Mouse (Mus musculus) limb, embryonic 14.5 days (tissue): ENCODE results near the gene Srsf10. TPM values are rescaled to one million over a fixed set of nuclear protein-coding genes. Genes with fewer than 3 reads are reported as not detected.

Experiments used
- ATAC-seq: fragments of 200-750 bp; cut with Nextera tagmentation; 2 replicates; pipeline ENCODE4 v1.8.0; 2017; ENCODE audit warnings: low read depth, moderate number of reproducible peaks, moderate TSS enrichment; ENCODE audit not compliant: low FRiP score
- DNase-seq: peaks from one replicate; pipeline ENCODE4 v3.0.0-alpha.2; 2015; ENCODE audit warnings: low spot score
- H3K27ac ChIP-seq: fragments of 300-500 bp; sonication (generic); replicated peaks from 2 replicates; pipeline ENCODE4 v1.5.1; 2014; ENCODE audit warnings: low read depth, mild to moderate bottlenecking, low read length, moderate library complexity, mixed read lengths
- H3K27me3 ChIP-seq: fragments of 300-500 bp; sonication (generic); 2 replicates; pipeline ENCODE4 v1.6.1; 2014; ENCODE audit warnings: low read length, mixed read lengths; ENCODE audit not compliant: control insufficient read depth, insufficient read depth
- H3K36me3 ChIP-seq: fragments of 300-500 bp; sonication (generic); 2 replicates; pipeline ENCODE4 v1.6.1; 2014; ENCODE audit warnings: mild to moderate bottlenecking, low read length, moderate library complexity, mixed read lengths; ENCODE audit not compliant: control insufficient read depth, insufficient read depth
- H3K4me1 ChIP-seq: fragments of 300-500 bp; sonication (generic); 2 replicates; pipeline ENCODE4 v1.6.1; 2014; ENCODE audit warnings: antibody characterized with exemption, low read length, mixed read lengths; ENCODE audit not compliant: control insufficient read depth, insufficient read depth
- H3K4me2 ChIP-seq: fragments of 300-500 bp; sonication (generic); replicated peaks from 2 replicates; pipeline ENCODE4 v1.6.1; 2014; ENCODE audit warnings: low read depth, mild to moderate bottlenecking, low read length, moderate library complexity; ENCODE audit not compliant: severe bottlenecking
- H3K4me3 ChIP-seq: fragments of 300-500 bp; sonication (generic); replicated peaks from 2 replicates; pipeline ENCODE4 v1.5.1; 2014; ENCODE audit warnings: low read length
- H3K9ac ChIP-seq: fragments of 300-500 bp; sonication (generic); 2 replicates; pipeline ENCODE4 v1.6.1; 2014; ENCODE audit warnings: mild to moderate bottlenecking, low read depth, low read length, moderate library complexity; ENCODE audit not compliant: severe bottlenecking
- H3K9me3 ChIP-seq: fragments of 300-500 bp; sonication (generic); 2 replicates; pipeline ENCODE4 v1.6.1; 2016; ENCODE audit warnings: low read length; ENCODE audit not compliant: control insufficient read depth
- POLR2A ChIP-seq: fragments of 200-500 bp; IDR thresholded peaks from 2 replicates; pipeline ENCODE4 v1.8.0; 2012; ENCODE audit warnings: inconsistent platforms, mild to moderate bottlenecking, moderate library complexity, borderline replicate concordance; ENCODE audit not compliant: insufficient read depth, insufficient read length; ENCODE audit errors: extremely low read depth
- WGBS: fragments of 180-500 bp; shearing (Covaris S2); extraction: QIAGEN DNeasy Blood & Tissue Kit; methylation state at CpG from one replicate; pipeline ENCODE4 v1.1.7; 2014; 5-methylcytosine and 5-hydroxymethylcytosine counted together
- polyA plus RNA-seq, 2 experiments: library from polyadenylated mRNA; depleted of rRNA in 1 of 2; stranded (reverse) in 1 of 2; unstranded in 1 of 2; fragments of >200 nt; fragmentation: Nextera tagmentation in 1 of 2; extraction: Ambion mirVana in 1 of 2; gene quantifications; 2 replicates each; pipeline versions ENCODE4 v1.2.1 to v1.2.3; 2012 to 2014

Gene Srsf10
- polyA plus RNA-seq, 2 experiments = 145 to 258 TPM

DNA sequence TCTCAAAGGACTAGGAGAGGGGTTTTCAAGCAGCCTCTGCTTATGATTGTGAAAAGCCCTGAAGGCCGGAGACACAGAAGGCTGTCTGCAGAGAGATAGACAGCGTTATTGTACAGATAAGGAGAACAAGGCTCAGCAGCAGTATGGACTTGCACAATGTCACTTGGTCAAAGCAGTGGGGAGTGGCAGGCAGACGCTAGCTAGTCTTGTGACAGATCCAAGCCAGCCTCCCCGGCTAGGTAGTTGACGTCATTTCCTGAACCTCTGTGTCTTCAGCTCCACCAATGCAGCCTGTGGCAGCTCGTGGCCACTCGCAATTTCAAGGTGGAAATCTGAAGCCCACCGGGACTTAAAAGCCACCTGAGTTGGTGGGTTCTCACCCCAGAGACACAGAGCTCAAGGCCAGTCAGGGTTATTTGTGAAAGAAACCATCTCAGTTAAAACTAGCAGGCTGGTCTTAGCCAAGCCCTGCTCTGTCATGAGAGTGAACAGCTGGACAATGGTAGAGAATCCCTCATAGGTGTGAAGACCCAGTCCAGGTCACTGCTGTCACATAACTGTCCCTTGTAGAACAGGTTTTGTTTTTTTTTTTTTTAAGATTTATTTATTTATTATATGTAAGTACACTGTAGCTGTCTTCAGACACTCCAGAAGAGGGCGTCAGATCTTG, 43.0 kb downstream of the Srsf10 start:
- H3K27ac ChIP-seq = no peak overlapping the region
- WGBS = 64% methylated on average over 8 of the region's 9 CpGs
- no peak overlapping the region for H3K4me3 ChIP-seq
- TF ChIP-seq POLR2A = no peak
- H3K9me3 ChIP-seq = no peaks in the 10 kb centered on the region
- H3K9ac ChIP-seq = no peak overlapping the region
- no peaks in the 10 kb centered on the region for H3K27me3 ChIP-seq
- no peak overlapping the region for H3K4me2 ChIP-seq
- ATAC-seq (no peak), DNase-seq (peak; percentile 35)
- no peaks in the 10 kb centered on the region for H3K4me1 ChIP-seq
- H3K36me3 ChIP-seq = no peaks in the 10 kb centered on the region

DNA sequence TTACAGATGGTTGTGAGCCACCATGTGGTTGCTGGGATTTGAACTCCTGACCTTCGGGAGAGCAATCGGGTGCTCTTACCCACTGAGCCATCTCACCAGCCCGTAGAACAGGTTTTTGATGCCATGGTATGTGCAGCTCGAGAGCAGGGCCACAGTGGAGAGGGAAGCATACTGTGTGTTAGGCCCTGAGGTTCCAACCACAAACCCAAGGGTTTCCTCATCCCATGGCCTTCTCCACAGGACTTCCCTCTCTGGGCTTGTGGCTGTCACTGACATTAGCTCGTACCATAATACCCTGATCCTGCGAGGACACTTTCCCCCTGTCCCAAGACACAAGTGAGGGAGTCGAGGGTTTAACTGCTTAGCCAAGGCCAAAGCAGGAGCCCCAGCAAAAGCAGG, 43.5 kb downstream of the Srsf10 start:
- no peak overlapping the region for H3K9ac ChIP-seq
- H3K9me3 ChIP-seq = no peaks in the 10 kb centered on the region
- H3K36me3 ChIP-seq = no peaks in the 10 kb centered on the region
- 80% methylated on average over 7 of the region's 7 CpGs for WGBS
- H3K4me1 ChIP-seq = no peaks in the 10 kb centered on the region
- no peak overlapping the region for H3K4me2 ChIP-seq
- no peak for TF ChIP-seq POLR2A
- no peak overlapping the region for H3K4me3 ChIP-seq
- H3K27me3 ChIP-seq = no peaks in the 10 kb centered on the region
- no peak overlapping the region for H3K27ac ChIP-seq
- DNase-seq (no peak), ATAC-seq (no peak)

- Histone ChIP-seq H3K27me3 (no peaks in the 10 kb centered on the region), H3K4me2 (no peak overlapping the region), H3K9ac (no peak overlapping the region), H3K36me3 (no peaks in the 10 kb centered on the region), H3K4me3 (no peak overlapping the region), H3K4me1 (no peaks in the 10 kb centered on the region), H3K27ac (no peak overlapping the region), H3K9me3 (no peaks in the 10 kb centered on the region)
- no peak for ATAC-seq
- DNase-seq = no peak
- TF ChIP-seq POLR2A = no peak
- 74% methylated on average over 5 of the region's 5 CpGs for WGBS
Observed at GRCm38 (mm10) chr4:135900008-135900407, 44.5 kb downstream of the Srsf10 start.

DNA sequence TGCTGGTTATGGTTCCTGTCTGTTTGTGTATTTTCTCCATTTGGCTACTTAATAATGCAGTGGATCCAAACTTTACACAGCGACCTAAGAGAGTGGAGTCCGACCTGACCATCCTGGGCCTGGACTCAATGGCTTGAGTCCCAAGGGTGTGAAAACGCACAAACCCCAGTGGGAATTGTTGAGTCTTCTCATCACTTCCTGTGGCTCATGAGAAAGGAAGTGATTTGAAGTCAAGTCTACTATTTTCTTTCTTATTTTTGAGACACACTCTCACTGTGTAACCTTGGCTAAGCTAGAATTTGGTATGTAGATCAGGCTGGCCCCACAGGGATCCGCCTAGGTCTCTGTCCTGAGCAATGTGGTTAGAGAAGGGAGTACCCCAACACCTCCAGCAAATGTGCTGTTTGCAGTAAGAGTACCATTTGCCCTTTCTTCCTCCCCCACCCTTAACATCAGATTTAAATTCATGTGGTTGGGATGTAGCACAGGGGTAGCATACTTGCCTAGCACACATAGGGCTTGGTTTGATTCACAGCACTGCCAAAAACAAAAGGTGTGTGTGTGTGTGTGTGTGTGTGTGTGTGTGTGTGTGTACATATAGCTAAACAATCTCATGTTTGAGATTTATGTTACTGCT, 47.2 kb downstream of the Srsf10 start:
- DNase-seq (no peak), ATAC-seq (no peak)
- 90% methylated on average over 4 of the region's 4 CpGs for WGBS
- no peak overlapping the region for H3K4me2 ChIP-seq
- H3K9ac ChIP-seq = no peak overlapping the region
- no peak for TF ChIP-seq POLR2A
- no peaks in the 10 kb centered on the region for H3K27me3 ChIP-seq
- no peak overlapping the region for H3K27ac ChIP-seq
- no peak overlapping the region for H3K4me3 ChIP-seq
- H3K9me3 ChIP-seq = no peaks in the 10 kb centered on the region
- no peaks in the 10 kb centered on the region for H3K36me3 ChIP-seq
- no peaks in the 10 kb centered on the region for H3K4me1 ChIP-seq

- no peak for TF ChIP-seq POLR2A
- WGBS = 53% methylated on average over 1 of the region's 1 CpGs
- Histone ChIP-seq H3K27me3 (no peaks in the 10 kb centered on the region), H3K36me3 (no peaks in the 10 kb centered on the region), H3K4me2 (no peak overlapping the region), H3K9me3 (no peaks in the 10 kb centered on the region), H3K4me1 (no peaks in the 10 kb centered on the region), H3K27ac (no peak overlapping the region), H3K9ac (no peak overlapping the region), H3K4me3 (no peak overlapping the region)
- ATAC-seq (no peak), DNase-seq (no peak)
Observed at GRCm38 (mm10) chr4:135904810-135905209, 49.3 kb downstream of the Srsf10 start.
